Mouse (Mus musculus): ENCODE measurements around the gene Cd276. TPM values are rescaled to one million over a fixed set of nuclear protein-coding genes. Genes with fewer than 3 reads are reported as not detected.
A peak's percentile ranks its signal among the peaks of the same experiment; 100 is the strongest.

Gene Cd276
- polyA plus RNA-seq, 1 experiment from 2014 or later = 57.5 TPM

DNA sequence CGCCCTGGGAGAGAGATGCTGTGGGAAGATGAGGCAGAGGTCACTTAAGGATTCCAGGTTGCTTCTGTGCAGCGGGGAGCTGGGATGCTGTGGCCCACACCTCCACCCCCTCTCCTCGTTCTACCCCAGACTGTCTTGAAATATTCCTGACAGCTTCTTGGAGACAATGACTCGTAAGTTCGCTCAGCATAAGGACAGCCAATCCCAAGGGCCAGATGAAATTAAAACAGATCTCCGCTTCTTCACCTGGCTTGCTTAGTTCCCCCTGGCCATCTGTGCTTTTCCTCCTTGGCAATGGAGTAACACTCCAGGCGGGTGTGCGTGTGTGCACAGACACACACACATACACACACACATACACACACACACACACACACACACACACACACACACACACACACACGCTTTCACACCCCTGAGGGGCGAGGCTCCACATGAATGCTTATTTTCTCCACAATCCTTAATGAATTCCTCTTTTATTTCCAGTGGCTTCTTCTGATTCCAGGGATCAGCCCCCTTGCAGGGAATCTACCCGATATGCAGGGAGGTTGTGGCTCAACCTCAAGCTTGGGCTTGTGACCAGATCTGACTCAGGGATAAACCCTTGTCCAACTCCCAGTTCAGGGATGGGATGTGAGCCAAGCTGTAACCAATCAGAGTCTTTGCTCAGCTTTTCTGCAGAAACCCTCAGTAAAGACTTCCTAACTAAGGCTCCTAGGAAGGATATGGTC, 8.4 kb downstream of the Cd276 start:
- no peaks in the 10 kb centered on the region for H3K9me3 ChIP-seq

DNA sequence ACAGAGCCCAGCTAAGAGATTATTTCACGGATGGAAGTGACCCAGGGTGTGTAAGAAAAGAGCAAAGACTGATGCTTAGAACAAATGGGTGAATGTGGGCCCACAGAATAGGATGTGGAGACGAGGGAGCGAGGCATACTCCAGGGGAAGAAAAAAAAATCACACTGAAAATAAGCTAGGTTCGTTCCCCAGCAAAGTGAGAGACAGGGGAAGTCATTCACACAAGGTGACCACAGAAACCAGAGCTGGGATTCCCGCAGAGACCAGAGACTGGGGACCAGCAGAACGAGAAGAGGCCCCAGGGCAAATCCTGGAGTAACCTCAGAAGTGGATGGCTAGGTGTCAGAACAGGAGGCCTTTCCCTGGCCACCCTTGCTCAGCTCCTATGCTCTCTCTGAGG, 9.8 kb downstream of the Cd276 start:
- ATAC-seq (ENCODE audit: insufficient number of reproducible peaks, low FRiP score, low TSS enrichment, low read depth) = no peak
- no peaks in the 10 kb centered on the region for H3K27me3 ChIP-seq
- WGBS = 56% methylated on average over 6 of the region's 6 CpGs
- H3K4me3 ChIP-seq = no peak overlapping the region
- no peaks in the 10 kb centered on the region for H3K9me3 ChIP-seq
- no peak overlapping the region for H3K9ac ChIP-seq
- no peak overlapping the region for H3K4me2 ChIP-seq
- H3K36me3 ChIP-seq = peaks cover 2% of the 10 kb centered on the region; the same call in 1 of the 2 replicates
- H3K4me1 ChIP-seq = peaks cover 49% of the 10 kb centered on the region
- H3K27ac ChIP-seq = no peak overlapping the region

More for the DNA sequence above, 8.4 kb downstream of the Cd276 start:
- H3K4me3 ChIP-seq = no peak overlapping the region
- H3K4me2 ChIP-seq = no peak overlapping the region
- H3K36me3 ChIP-seq = no peaks in the 10 kb centered on the region
- no peaks in the 10 kb centered on the region for H3K27me3 ChIP-seq
- WGBS = 65% methylated on average over 11 of the region's 11 CpGs
- peak overlapping the region; percentile 27; the same call in 1 of the 2 replicates for H3K27ac ChIP-seq
- 0 out of 2 replicates have a peak, but pooled peaks have one; percentile 51 for ATAC-seq (ENCODE audit: insufficient number of reproducible peaks, low FRiP score, low TSS enrichment, low read depth)
- no peak overlapping the region for H3K9ac ChIP-seq
- H3K4me1 ChIP-seq = peaks cover 41% of the 10 kb centered on the region

DNA sequence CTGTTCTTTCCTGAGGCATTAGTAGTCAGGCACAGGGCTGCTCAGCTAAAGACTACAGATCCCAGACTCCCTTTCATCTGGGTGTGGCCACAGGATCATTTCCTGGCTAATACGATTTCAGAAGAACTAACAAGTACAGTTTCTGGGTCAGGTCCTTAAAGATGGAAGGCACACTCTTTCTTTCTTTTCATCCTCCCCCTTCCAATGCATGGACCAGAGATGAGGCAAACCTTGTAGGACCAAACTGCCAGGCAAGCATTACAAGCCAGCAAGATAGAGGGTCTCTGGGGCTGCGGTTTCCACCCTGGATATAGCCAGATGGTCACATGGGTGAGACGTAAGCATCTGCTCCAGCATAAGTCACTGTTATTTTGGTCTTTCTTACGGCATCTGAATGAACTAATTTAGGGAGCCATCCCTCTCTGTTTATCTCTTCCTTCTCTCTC, 10.3 kb downstream of the Cd276 start:
- H3K4me3 ChIP-seq = no peak overlapping the region
- H3K36me3 ChIP-seq = peaks cover 6% of the 10 kb centered on the region; the same call in 1 of the 2 replicates
- WGBS = 61% methylated on average over 4 of the region's 4 CpGs
- H3K4me2 ChIP-seq = no peak overlapping the region
- no peaks in the 10 kb centered on the region for H3K27me3 ChIP-seq
- H3K9me3 ChIP-seq = no peaks in the 10 kb centered on the region
- ATAC-seq (ENCODE audit: insufficient number of reproducible peaks, low FRiP score, low TSS enrichment, low read depth) = no peak
- no peak overlapping the region for H3K9ac ChIP-seq
- no peak overlapping the region for H3K27ac ChIP-seq
- peaks cover 45% of the 10 kb centered on the region for H3K4me1 ChIP-seq

DNA sequence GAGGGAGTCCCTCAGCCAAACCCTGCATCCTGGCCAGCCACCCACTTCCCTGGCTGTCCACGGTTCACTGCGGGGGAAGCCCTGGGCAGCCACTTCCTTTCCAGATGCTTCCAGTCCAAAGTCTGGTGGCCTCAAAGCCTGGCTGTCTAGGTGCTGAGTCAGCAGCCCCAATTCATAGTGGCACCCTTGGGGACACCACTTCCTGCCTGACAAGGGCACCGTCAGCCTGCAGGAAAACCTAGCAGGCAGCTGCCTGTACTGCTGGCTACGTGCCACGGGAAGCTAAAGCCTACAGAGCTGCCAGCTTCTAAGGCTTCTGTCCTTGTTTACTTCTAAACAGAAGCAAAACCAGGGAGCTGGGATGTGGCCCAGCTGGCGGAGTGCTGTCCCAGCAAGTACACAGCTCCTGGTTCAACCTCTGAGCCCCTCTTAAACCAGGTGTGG, 13.3 kb downstream of the Cd276 start:
- Histone ChIP-seq H3K27ac (peak overlapping the region; percentile 68), H3K27me3 (no peaks in the 10 kb centered on the region), H3K4me3 (no peak overlapping the region), H3K4me2 (no peak overlapping the region), H3K36me3 (peaks cover 25% of the 10 kb centered on the region), H3K9ac (no peak overlapping the region), H3K9me3 (no peaks in the 10 kb centered on the region), H3K4me1 (peaks cover 29% of the 10 kb centered on the region)
- WGBS = 29% methylated on average over 6 of the region's 6 CpGs
- peak; percentile 47; the same call in 1 of the 2 replicates for ATAC-seq (ENCODE audit: insufficient number of reproducible peaks, low FRiP score, low TSS enrichment, low read depth)

DNA sequence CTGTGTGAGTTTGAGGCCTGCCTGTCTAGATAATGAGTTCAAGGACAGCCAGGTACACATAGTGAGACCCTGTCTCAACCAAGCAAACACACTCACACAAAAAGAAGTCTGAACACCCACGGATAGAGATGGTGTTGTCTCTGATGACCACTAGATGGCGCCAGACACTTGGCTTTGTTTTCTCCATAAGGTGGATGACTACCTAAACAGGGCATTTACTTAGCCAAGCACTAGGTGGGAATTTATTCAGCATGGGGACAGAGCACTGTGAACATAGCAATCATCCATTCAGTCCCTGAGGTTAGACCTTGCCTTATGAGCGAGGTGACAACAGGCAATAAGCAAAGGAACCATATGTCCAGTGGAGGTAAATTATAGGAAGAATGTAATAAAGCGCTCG, 15.4 kb downstream of the Cd276 start:
- WGBS = 46% methylated on average over 5 of the region's 5 CpGs
- H3K4me2 ChIP-seq = no peak overlapping the region
- ATAC-seq (ENCODE audit: insufficient number of reproducible peaks, low FRiP score, low TSS enrichment, low read depth) = no peak
- H3K36me3 ChIP-seq = peaks cover 45% of the 10 kb centered on the region
- no peaks in the 10 kb centered on the region for H3K27me3 ChIP-seq
- no peak overlapping the region for H3K27ac ChIP-seq
- H3K9ac ChIP-seq = no peak overlapping the region
- H3K4me3 ChIP-seq = no peak overlapping the region
- no peaks in the 10 kb centered on the region for H3K9me3 ChIP-seq
- peaks cover 23% of the 10 kb centered on the region for H3K4me1 ChIP-seq

DNA sequence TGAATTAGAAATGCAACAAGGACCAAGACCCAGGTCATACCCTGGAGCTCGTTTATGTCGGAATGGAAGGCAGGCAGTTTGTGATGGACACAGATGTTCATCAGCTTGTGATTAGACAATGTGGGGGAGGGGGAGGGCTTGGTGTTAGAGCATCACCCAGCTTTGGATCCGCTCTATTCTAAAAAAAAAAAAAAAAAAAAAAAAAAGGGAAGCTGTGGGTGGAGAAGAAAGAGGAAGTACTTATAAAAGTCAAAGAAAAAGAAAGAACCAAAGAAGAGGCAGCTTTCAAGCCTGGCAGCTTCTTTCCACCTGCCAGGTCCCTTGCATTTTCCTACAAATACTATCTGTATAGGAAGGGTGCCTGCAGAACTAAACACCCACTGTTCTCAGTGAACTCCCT, 17.5 kb downstream of the Cd276 start:
- H3K4me3 ChIP-seq = no peak overlapping the region
- no peaks in the 10 kb centered on the region for H3K27me3 ChIP-seq
- no peaks in the 10 kb centered on the region for H3K9me3 ChIP-seq
- no peak overlapping the region for H3K4me2 ChIP-seq
- no peak overlapping the region for H3K9ac ChIP-seq
- H3K36me3 ChIP-seq = peaks cover 63% of the 10 kb centered on the region
- WGBS = 79% methylated on average over 3 of the region's 3 CpGs
- no peak for ATAC-seq (ENCODE audit: insufficient number of reproducible peaks, low FRiP score, low TSS enrichment, low read depth)
- H3K4me1 ChIP-seq = peaks cover 22% of the 10 kb centered on the region
- no peak overlapping the region for H3K27ac ChIP-seq

DNA sequence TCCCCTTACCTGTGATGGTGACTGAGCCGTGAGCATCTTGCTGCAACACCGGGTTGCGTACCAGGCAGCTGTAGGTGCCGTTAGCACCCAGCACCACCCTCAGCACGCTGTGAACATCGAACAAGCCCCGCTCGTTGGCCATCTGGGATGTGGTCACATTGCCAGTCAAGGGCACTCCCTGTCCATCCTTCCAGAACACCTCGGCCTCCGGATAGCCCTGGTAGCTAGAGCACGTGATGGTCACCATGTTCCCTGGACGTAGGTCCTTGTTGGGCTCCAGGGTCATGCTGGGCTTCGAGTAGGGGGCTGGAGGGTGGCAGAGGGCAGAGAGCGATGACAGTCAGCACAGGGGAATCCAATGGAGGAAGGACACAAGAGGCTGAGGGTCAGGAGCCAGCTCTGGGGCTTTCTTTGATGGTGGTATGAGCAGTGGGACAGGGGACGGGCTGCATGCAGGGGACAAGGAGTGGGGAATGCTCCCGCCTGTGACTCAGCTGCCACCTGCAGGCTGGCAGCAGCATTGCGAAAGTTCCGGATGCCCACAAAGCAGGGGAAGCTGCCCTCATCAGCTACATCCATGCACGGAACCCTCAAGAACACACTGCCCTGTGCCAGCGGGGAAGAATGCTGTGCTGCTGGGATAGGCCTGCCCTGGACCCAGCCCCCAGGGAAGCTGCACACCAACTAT, 19.6 kb downstream of the Cd276 start:
- Histone ChIP-seq H3K27ac (no peak overlapping the region), H3K4me1 (0 out of 2 replicates have a peak, but pooled peaks cover 5% of the 10 kb centered on the region), H3K9me3 (no peaks in the 10 kb centered on the region), H3K4me2 (no peak overlapping the region), H3K4me3 (no peak overlapping the region), H3K9ac (no peak overlapping the region), H3K27me3 (no peaks in the 10 kb centered on the region), H3K36me3 (peaks cover 85% of the 10 kb centered on the region)
- WGBS = 79% methylated on average over 20 of the region's 20 CpGs
- ATAC-seq (ENCODE audit: insufficient number of reproducible peaks, low FRiP score, low TSS enrichment, low read depth) = no peak

DNA sequence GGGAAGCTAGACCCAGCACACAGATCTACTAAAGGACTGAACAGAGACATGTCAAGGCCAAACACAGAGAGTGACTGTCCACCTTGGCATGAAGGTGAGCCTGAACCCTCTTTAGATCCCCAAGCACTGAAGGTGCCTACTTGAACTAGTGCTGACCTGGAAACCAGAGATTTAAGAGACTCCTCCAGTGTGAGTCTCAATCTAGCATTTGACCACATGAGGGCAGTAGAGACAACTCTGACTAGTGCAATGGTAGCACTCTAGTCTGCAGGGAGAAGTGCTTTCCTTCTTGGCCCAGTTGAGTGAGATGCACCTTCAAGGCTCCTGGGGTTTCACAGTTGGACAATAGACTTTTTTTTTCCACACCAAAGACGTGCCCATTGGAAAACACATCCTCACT, 20.5 kb downstream of the Cd276 start:
- Histone ChIP-seq H3K9ac (no peak overlapping the region), H3K27ac (no peak overlapping the region), H3K4me2 (no peak overlapping the region), H3K36me3 (peaks cover 88% of the 10 kb centered on the region), H3K4me3 (no peak overlapping the region), H3K9me3 (no peaks in the 10 kb centered on the region), H3K4me1 (0 out of 2 replicates have a peak, but pooled peaks cover 2% of the 10 kb centered on the region), H3K27me3 (no peaks in the 10 kb centered on the region)
- no peak for ATAC-seq (ENCODE audit: insufficient number of reproducible peaks, low FRiP score, low TSS enrichment, low read depth)
- WGBS = 23% methylated on average over 1 of the region's 1 CpGs

DNA sequence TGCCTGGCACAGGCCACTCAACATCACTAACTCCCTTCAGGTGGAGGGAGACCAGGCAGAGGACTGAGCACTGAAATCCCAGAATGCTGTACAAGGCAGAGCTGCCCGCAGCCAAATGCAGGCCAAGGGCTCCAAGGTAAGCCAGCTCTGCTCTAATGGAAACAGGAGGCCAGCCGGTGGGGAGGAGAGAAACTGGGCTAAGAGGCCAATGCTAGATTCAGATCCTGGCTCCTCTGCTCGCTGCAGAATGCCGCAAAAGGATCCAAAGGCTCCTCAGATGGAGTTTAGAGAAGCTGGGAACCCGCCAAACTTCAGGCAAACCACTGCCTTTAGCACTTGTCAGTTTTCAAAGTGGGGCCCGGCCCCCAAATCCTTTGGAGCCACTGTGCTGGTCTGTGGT, 21.9 kb downstream of the Cd276 start:
- Histone ChIP-seq H3K27me3 (no peaks in the 10 kb centered on the region), H3K4me2 (no peak overlapping the region), H3K4me1 (0 out of 2 replicates have a peak, but pooled peaks cover 2% of the 10 kb centered on the region), H3K36me3 (peaks cover 89% of the 10 kb centered on the region), H3K9me3 (no peaks in the 10 kb centered on the region), H3K4me3 (no peak overlapping the region), H3K27ac (no peak overlapping the region), H3K9ac (no peak overlapping the region)
- no peak for ATAC-seq (ENCODE audit: insufficient number of reproducible peaks, low FRiP score, low TSS enrichment, low read depth)
- whole genome bisulfite sequencing = 87% methylated on average over 6 of the region's 6 CpGs

DNA sequence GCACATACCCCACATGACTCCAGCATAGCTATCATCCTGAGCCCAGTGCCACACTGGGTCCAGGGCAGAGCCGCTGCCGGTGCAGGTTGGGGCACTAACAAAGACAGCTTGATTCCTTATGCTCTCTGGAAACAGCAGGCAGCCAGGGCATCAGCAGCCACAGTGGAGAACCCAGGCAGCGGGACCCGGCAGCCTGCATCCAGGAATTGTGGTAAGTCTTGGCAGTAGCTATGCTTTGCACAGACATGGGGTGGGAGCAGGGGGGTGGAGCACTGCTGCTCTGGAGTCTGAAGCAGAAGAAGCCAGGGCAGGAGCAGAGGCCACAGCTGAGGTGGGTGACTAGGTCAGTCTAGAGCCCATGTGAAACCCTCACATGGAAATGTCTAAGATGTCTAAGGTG, 23.0 kb downstream of the Cd276 start:
- Histone ChIP-seq H3K27me3 (no peaks in the 10 kb centered on the region), H3K4me3 (no peak overlapping the region), H3K4me2 (no peak overlapping the region), H3K36me3 (peaks cover 90% of the 10 kb centered on the region), H3K27ac (no peak overlapping the region), H3K4me1 (0 out of 2 replicates have a peak, but pooled peaks cover 2% of the 10 kb centered on the region), H3K9ac (no peak overlapping the region), H3K9me3 (no peaks in the 10 kb centered on the region)
- no peak for ATAC-seq (ENCODE audit: insufficient number of reproducible peaks, low FRiP score, low TSS enrichment, low read depth)
- WGBS = 86% methylated on average over 4 of the region's 4 CpGs

DNA sequence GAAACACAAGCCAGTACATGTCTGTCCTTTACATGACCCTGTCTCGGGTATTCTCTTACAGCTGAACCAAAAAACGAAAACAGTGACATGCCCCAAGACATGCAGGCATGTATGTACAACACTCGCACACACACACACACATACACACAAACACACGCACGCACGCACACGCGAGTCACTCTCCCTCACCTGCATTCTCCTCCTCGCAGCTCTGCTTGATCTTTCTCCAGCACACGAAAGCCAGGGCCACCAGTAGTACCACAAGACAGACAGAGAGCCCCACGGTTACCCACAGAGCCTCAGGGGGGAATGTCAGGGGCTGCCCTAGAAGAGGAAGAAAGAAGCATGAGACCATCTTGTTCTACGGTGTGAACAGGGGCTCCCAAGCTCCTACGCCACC, 24.8 kb downstream of the Cd276 start:
- no peak overlapping the region for H3K4me2 ChIP-seq
- H3K4me1 ChIP-seq = no peaks in the 10 kb centered on the region
- 78% methylated on average over 13 of the region's 13 CpGs for WGBS
- H3K9ac ChIP-seq = no peak overlapping the region
- H3K4me3 ChIP-seq = no peak overlapping the region
- no peak overlapping the region for H3K27ac ChIP-seq
- ATAC-seq (ENCODE audit: insufficient number of reproducible peaks, low FRiP score, low TSS enrichment, low read depth) = no peak
- no peaks in the 10 kb centered on the region for H3K9me3 ChIP-seq
- no peaks in the 10 kb centered on the region for H3K27me3 ChIP-seq
- peaks cover 90% of the 10 kb centered on the region for H3K36me3 ChIP-seq

DNA sequence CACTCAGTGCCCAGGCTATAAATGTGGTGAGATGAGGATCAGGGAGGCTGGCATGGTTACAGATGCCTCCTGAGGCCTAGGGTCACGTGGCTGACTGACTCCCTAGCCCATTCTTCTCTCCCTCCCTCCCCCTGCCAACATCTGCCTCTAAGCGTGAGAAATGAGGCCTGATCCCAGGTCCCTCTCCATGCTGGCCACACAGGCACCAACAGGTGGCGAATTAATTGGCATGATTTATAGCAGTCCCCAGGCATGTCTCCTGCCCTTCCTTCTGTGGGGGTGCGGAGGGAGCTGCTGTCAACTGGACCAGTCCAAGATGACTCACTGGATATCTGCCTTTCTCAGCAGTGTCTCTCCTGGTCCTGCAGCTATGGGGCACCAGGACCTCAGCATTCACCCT, 27.4 kb downstream of the Cd276 start:
- peaks cover 79% of the 10 kb centered on the region for H3K36me3 ChIP-seq
- no peaks in the 10 kb centered on the region for H3K4me1 ChIP-seq
- H3K27me3 ChIP-seq = no peaks in the 10 kb centered on the region
- H3K4me2 ChIP-seq = no peak overlapping the region
- no peak overlapping the region for H3K4me3 ChIP-seq
- 39% methylated on average over 4 of the region's 4 CpGs for WGBS
- H3K9me3 ChIP-seq = no peaks in the 10 kb centered on the region
- H3K27ac ChIP-seq = no peak overlapping the region
- H3K9ac ChIP-seq = no peak overlapping the region
- no peak for ATAC-seq (ENCODE audit: insufficient number of reproducible peaks, low FRiP score, low TSS enrichment, low read depth)
